Mouse (Mus musculus) testis, adult 2 months (tissue): Measurements from ENCODE around the gene Tacc2.

Experiments used
- CTCF ChIP-seq: fragments of 200-500 bp; IDR thresholded peaks from 2 replicates; pipeline ENCODE4 v1.5.1; 2012; ENCODE audit warnings: low read depth, mild to moderate bottlenecking, inconsistent platforms, low read length, moderate library complexity; ENCODE audit not compliant: control insufficient read depth, insufficient read depth, insufficient replicate concordance
- POLR2A ChIP-seq: fragments of 200-500 bp; IDR thresholded peaks from 2 replicates; pipeline ENCODE4 v1.6.1; 2012; ENCODE audit warnings: low read depth, mild to moderate bottlenecking, inconsistent platforms, low read length, moderate library complexity; ENCODE audit not compliant: control insufficient read depth

GRCm38 (mm10) chr7:130636274-130636673, 59.0 kb downstream of the Tacc2 start:
- TF ChIP-seq CTCF = no peak
- no peak for TF ChIP-seq POLR2A
